Mouse (Mus musculus): ENCODE results near the gene Tmem245.

- TF ChIP-seq CTCF (IDR thresholded peaks at IDR 0.05; ENCODE audit: low read depth) (no peak), EP300 (IDR thresholded peaks at IDR 0.05; ENCODE audit: low read depth) (no peak)
These were observed 91.3 kb downstream of the Tmem245 start for GRCm38 (mm10) chr4:56855935-56856334.
